Mouse (Mus musculus) heart, postnatal 0 days (tissue): ENCODE results near the gene Man2b2. TPM values are rescaled to one million over a fixed set of nuclear protein-coding genes. Genes with fewer than 3 reads are reported as not detected.

Experiments used
- ATAC-seq: fragments of 200-750 bp; cut with Nextera tagmentation; 2 replicates; pipeline ENCODE4 v1.8.0; 2017; ENCODE audit warnings: low read depth, moderate number of reproducible peaks, moderate library complexity; ENCODE audit not compliant: insufficient read depth
- DNase-seq: peaks from one replicate; pipeline ENCODE4 v3.0.0-alpha.2; 2016; ENCODE audit warnings: low spot score
- H3K27ac ChIP-seq: fragments of 300-500 bp; sonication (generic); 2 replicates; pipeline ENCODE4 v1.5.1; 2014; ENCODE audit warnings: low read depth, mild to moderate bottlenecking
- H3K27me3 ChIP-seq: fragments of 300-500 bp; sonication (generic); 2 replicates; pipeline ENCODE4 v1.6.1; 2014; ENCODE audit warnings: low read length, mixed read lengths; ENCODE audit not compliant: control insufficient read depth, insufficient read depth
- H3K36me3 ChIP-seq: fragments of 300-500 bp; sonication (generic); replicated peaks from 2 replicates; pipeline ENCODE4 v1.6.1; 2014; ENCODE audit warnings: low read length, mixed read lengths; ENCODE audit not compliant: control insufficient read depth, insufficient read depth
- H3K4me1 ChIP-seq: fragments of 300-500 bp; sonication (generic); 2 replicates; pipeline ENCODE4 v1.6.1; 2014; ENCODE audit warnings: antibody characterized with exemption; ENCODE audit not compliant: control insufficient read depth, insufficient read depth
- H3K4me2 ChIP-seq: fragments of 300-500 bp; sonication (generic); 2 replicates; pipeline ENCODE4 v1.6.1; 2014; ENCODE audit warnings: low read depth, mild to moderate bottlenecking, low read length, moderate library complexity
- H3K4me3 ChIP-seq: fragments of 300-500 bp; sonication (generic); 2 replicates; pipeline ENCODE4 v1.5.1; 2014; ENCODE audit warnings: low read depth, low read length
- H3K9ac ChIP-seq: fragments of 300-500 bp; sonication (generic); replicated peaks from 2 replicates; pipeline ENCODE4 v1.6.1; 2014; ENCODE audit warnings: low read depth, low read length, mixed read lengths
- H3K9me3 ChIP-seq: fragments of 300-500 bp; sonication (generic); replicated peaks from 2 replicates; pipeline ENCODE4 v1.6.1; 2016; ENCODE audit warnings: low read length; ENCODE audit not compliant: control insufficient read depth
- CTCF ChIP-seq: IDR thresholded peaks from 2 replicates; pipeline ENCODE4 v1.5.1; 2016; ENCODE audit warnings: antibody characterized with exemption, control low read depth, low read depth
- EP300 ChIP-seq: IDR thresholded peaks from 2 replicates; pipeline ENCODE4 v1.6.1; 2016; ENCODE audit warnings: antibody characterized with exemption, low read depth
- WGBS: fragments of 180-500 bp; shearing (Covaris S2); extraction: QIAGEN DNeasy Blood & Tissue Kit; methylation state at CpG from one replicate; pipeline ENCODE4 v1.1.7; 2014; 5-methylcytosine and 5-hydroxymethylcytosine counted together
- polyA plus RNA-seq: library from polyadenylated mRNA; unstranded; fragments of >200 nt; fragmentation: Nextera tagmentation; extraction: Ambion mirVana; gene quantifications from 2 replicates; pipeline ENCODE4 v1.2.1, GENCODE M21; 2015
- total RNA-seq: library from RNA; depleted of rRNA; stranded (reverse); fragments of >200 nt; gene quantifications from 2 replicates; pipeline ENCODE4 v1.2.3, GENCODE M21; 2014; ENCODE audit warnings: low replicate concordance

The Man2b2 gene
- total and polyA plus RNA-seq, 2 experiments from 2014 or later = 11.0 to 18.0 TPM

DNA sequence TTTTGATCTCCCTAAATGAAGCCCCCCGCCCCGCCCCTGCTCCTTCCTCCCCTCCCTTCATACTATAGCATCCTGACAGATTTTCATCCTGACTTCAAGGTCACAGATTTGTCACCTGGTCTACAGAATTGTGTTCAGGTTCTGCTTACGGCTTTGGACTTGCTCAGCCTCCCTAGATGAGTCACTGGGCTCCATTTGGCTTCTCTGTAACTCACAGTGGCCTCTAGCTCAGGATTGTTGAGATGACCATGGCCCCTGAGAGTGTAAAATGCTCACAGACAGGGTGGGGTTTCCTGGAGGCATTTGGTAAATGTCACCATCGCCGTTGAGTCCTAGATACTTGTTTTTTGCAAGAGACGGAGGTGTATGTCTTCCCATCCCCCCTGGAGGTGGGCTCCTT, 40.5 kb upstream of the Man2b2 start:
- H3K4me2 ChIP-seq = no peak overlapping the region
- no peaks in the 10 kb centered on the region for H3K9me3 ChIP-seq
- no peaks in the 10 kb centered on the region for H3K4me1 ChIP-seq
- TF ChIP-seq EP300 (no peak), CTCF (no peak)
- H3K36me3 ChIP-seq = no peaks in the 10 kb centered on the region
- no peak overlapping the region for H3K9ac ChIP-seq
- 80% methylated on average over 6 of the region's 6 CpGs for WGBS
- no peak overlapping the region for H3K27ac ChIP-seq
- no peak for ATAC-seq
- no peak overlapping the region for H3K4me3 ChIP-seq
- no peak for DNase-seq
- H3K27me3 ChIP-seq = peaks cover 73% of the 10 kb centered on the region

DNA sequence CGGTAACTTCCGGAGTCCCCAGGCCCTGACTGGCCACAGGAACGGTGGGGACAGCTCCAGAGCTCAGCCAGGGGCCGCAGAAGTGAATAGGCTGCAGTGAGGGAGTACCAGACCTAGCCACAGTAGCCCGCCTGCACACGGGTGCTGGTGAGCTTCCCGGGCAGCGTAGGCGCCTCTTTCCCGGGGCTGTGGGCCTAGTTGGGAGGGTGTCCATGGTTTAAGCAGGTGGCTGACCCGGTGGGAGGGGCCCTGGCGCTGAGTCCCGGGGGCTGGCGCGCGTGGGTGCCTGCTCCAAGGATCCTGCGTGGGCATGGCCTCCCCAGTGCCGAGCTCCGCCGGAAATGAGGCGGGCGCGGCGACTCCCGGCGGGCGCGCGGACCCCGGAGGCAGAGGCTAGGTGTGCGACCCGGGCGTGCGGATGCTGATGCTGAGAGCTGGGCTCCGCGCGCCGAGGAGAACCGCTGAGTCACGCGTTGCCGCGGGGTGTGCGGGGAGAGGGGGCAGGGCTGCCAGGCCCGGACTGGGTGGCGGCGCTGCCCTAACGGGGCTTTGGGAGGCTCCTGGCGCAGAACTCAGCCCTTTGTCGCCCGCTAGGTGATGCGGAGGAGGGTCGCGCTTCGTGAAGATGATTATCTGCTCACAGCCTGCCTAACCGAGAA, 39.3 kb upstream of the Man2b2 start:
- 1% methylated on average over 55 of the region's 56 CpGs for WGBS
- Histone ChIP-seq H3K4me1 (no peaks in the 10 kb centered on the region), H3K27me3 (peaks cover 81% of the 10 kb centered on the region), H3K9ac (no peak overlapping the region), H3K27ac (no peak overlapping the region), H3K4me2 (peak overlapping the region; percentile 20), H3K36me3 (no peaks in the 10 kb centered on the region), H3K9me3 (no peaks in the 10 kb centered on the region), H3K4me3 (peak overlapping the region; percentile 32)
- no peak for ATAC-seq
- TF ChIP-seq CTCF (no peak), EP300 (no peak)
- DNase-seq = no peak

DNA sequence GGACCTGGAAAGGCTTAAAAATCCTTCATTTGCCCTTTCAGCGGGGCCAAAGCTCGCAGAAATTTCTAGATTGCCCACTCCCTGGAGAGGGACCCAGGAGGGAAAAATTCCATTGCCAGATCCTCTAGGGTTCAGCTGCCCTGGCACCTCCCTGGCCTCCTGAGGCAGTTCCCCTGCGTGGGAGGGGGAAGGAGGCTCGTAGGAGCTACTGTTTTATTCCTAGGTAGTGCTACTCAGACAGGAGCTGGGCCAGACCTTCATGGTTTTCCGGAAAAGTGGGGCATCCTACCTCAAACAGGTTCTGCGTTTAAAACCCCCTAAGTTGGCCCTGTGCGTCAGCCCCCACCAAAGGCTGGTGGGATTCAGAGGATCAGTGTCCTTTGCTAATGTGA, 38.7 kb upstream of the Man2b2 start:
- DNase-seq (no peak), ATAC-seq (no peak)
- no peak overlapping the region for H3K4me2 ChIP-seq
- H3K27me3 ChIP-seq = peaks cover 84% of the 10 kb centered on the region
- 0% methylated on average over 7 of the region's 7 CpGs for WGBS
- no peak overlapping the region for H3K27ac ChIP-seq
- peak overlapping the region; percentile 38; the same call in 1 of the 2 replicates for H3K4me3 ChIP-seq
- no peaks in the 10 kb centered on the region for H3K4me1 ChIP-seq
- no peaks in the 10 kb centered on the region for H3K36me3 ChIP-seq
- H3K9me3 ChIP-seq = no peaks in the 10 kb centered on the region
- TF ChIP-seq CTCF (no peak), EP300 (no peak)
- H3K9ac ChIP-seq = no peak overlapping the region

DNA sequence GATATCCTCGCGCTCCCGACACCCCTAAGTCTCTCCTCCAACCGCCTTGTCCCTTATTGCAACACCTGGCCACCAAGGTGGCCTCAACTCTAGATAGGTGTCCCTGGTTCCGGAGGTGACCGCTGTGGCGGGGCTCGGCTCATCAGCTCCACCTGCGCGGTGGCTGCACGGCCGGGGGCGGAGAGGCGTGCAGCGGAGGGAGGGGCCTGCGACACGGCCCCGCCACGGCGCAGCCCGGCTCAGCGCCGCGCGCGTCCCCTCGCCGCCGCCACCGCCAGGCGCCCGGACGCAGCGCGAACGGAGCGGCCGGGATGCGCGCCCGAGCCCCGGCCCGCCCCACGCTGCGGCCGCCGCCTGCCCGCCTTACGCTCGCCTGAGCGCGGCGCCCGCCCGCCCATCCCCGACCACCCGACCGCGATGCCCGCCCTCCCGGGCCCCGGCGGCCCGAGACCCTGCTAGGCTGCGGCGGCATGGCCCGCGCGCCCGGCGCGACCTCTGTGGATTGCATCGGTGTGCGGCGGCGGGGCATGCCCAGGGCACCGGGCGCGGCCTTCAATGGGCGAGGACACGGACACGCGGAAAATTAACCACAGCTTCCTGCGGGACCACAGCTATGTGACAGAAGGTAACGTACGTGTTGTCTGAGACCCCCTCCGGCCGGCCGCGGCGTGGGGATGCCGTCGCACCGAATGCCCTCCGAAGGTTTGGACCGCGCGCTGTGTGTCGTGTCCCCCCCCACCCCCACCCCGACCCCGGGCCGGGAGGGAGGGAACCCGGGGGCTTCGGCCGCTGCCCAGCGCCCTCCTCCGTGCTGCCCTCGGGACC, 38.0 kb upstream of the Man2b2 start, which contains the start of gene Ppp2r2c:
Gene Ppp2r2c, plus strand, starts transcription at position 248 of the 825 bp plus-strand sequence.
- Histone ChIP-seq H3K4me1 (no peaks in the 10 kb centered on the region), H3K9me3 (no peaks in the 10 kb centered on the region), H3K36me3 (no peaks in the 10 kb centered on the region), H3K4me2 (peak within 1 kb of the TSS; percentile 66), H3K9ac (no peak within 1 kb of the TSS), H3K27ac (no peak within 1 kb of the TSS), H3K4me3 (peak within 1 kb of the TSS; percentile 38), H3K27me3 (peaks cover 83% of the 10 kb centered on the region)
- WGBS = 1% methylated on average over 90 of the region's 108 CpGs
- ATAC-seq (no peak), DNase-seq (no peak)
- no peak for TF ChIP-seq CTCF

DNA sequence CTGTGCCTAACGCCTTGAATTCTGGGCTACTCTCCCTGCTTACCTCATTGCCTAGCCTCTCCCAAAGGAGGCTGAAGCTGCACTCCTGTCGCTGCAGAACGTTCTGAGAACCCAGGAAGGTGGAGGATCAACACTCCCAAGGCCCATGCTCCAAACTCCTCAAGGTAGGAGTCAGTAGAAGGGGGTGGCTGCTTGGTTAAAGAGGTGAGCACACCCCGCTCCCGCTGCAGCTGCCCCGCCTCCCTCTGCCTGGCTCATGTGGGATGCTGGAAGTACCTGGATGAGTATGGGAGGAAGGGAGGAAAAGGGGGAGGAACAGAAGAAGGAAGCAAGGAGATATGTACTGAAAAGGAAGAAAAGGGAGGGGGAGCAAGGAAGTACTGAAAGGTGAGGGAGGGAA, 37.1 kb upstream of the Man2b2 start:
- Histone ChIP-seq H3K36me3 (no peaks in the 10 kb centered on the region), H3K4me1 (no peaks in the 10 kb centered on the region), H3K4me3 (no peak overlapping the region), H3K9ac (no peak overlapping the region), H3K9me3 (no peaks in the 10 kb centered on the region), H3K27ac (no peak overlapping the region), H3K27me3 (peaks cover 82% of the 10 kb centered on the region), H3K4me2 (no peak overlapping the region)
- no peak for ATAC-seq
- TF ChIP-seq CTCF (no peak), EP300 (no peak)
- no peak for DNase-seq
- WGBS = 8% methylated on average over 6 of the region's 6 CpGs
